Mouse (Mus musculus) adrenal gland, adult 2 months (tissue): ENCODE data around the gene Ppm1a. TPM values are rescaled to one million over a fixed set of nuclear protein-coding genes. Genes with fewer than 3 reads are reported as not detected.

ENCODE experiments used
- DNase-seq: peaks from one replicate; pipeline ENCODE4 v3.0.0; 2021
- long read RNA-seq: library from polyadenylated mRNA; stranded (forward); transcript quantifications from one replicate; pipeline ENCODE4 v2.0.0, GENCODE M21; 2021
- polyA plus RNA-seq: library from polyadenylated mRNA; depleted of rRNA; stranded (reverse); fragments of >200 nt; gene quantifications from 2 replicates; pipeline ENCODE4 v1.2.3, GENCODE M21; 2012; rRNA removed
- total RNA-seq, 2 experiments: library from RNA; stranded (reverse); gene quantifications; 2 replicates each; pipeline ENCODE4 v1.2.3; 2021

Ppm1a gene
- total RNA-seq = 100 to 1,000 TPM; 232 to 265 TPM
- polyA plus RNA-seq = 39.0 and 48.1 TPM in 2 replicates
- long read RNA-seq, full-length matches to known transcripts = 137 of 156 reads
- long read RNA-seq, partial matches to known transcripts = 7 of 156 reads
- long read RNA-seq, other reads (novel, unspliced or antisense) = 12 of 156 reads

GRCm38 (mm10) chr12:72757086-72757485 is at the start of gene Ppm1a:
Gene Ppm1a (plus strand): TSS chr12:72757455.
- peak; percentile 16 for DNase-seq

GRCm38 (mm10) chr12:72709981-72710380 is 47.3 kb upstream of the Ppm1a start:
- DNase-seq = no peak

- no peak for DNase-seq
These were observed 42.4 kb upstream of the Ppm1a start for GRCm38 (mm10) chr12:72714896-72715295.

GRCm38 (mm10) chr12:72715846-72716245 is 41.4 kb upstream of the Ppm1a start:
- DNase-seq = no peak

GRCm38 (mm10) chr12:72719046-72719445 is 38.2 kb upstream of the Ppm1a start:
- DNase-seq = no peak

GRCm38 (mm10) chr12:72719452-72720087 is 37.7 kb upstream of the Ppm1a start:
- no peak for DNase-seq

- DNase-seq = no peak
These were observed 35.5 kb upstream of the Ppm1a start for GRCm38 (mm10) chr12:72721710-72722109.

- peak; percentile 96 for DNase-seq
These were observed 33.3 kb upstream of the Ppm1a start for GRCm38 (mm10) chr12:72723965-72724364.

- DNase-seq = no peak
These were observed 30.2 kb upstream of the Ppm1a start for GRCm38 (mm10) chr12:72727021-72727420.

GRCm38 (mm10) chr12:72727611-72728010 is 29.6 kb upstream of the Ppm1a start:
- DNase-seq = peak; percentile 49

- no peak for DNase-seq
These were observed 23.1 kb upstream of the Ppm1a start for GRCm38 (mm10) chr12:72734112-72734511.

- DNase-seq = peak; percentile 76
These were observed 16.1 kb upstream of the Ppm1a start for GRCm38 (mm10) chr12:72741176-72741575.

- no peak for DNase-seq
These were observed 12.4 kb upstream of the Ppm1a start for GRCm38 (mm10) chr12:72744803-72745360.

- DNase-seq = no peak
These were observed 11.8 kb upstream of the Ppm1a start for GRCm38 (mm10) chr12:72745486-72745885.

- peak; percentile 48 for DNase-seq
These were observed 8.9 kb upstream of the Ppm1a start for GRCm38 (mm10) chr12:72748341-72748740.

- peak; percentile 77 for DNase-seq
These were observed 8.4 kb upstream of the Ppm1a start for GRCm38 (mm10) chr12:72748841-72749240.

- peak; percentile 17 for DNase-seq
These were observed 7.8 kb upstream of the Ppm1a start for GRCm38 (mm10) chr12:72749500-72749899.

GRCm38 (mm10) chr12:72750016-72750415 is 7.2 kb upstream of the Ppm1a start:
- no peak for DNase-seq

GRCm38 (mm10) chr12:72750606-72751005 is 6.6 kb upstream of the Ppm1a start:
- peak; percentile 72 for DNase-seq

- no peak for DNase-seq
These were observed 341 bp downstream of the Ppm1a start for GRCm38 (mm10) chr12:72757596-72757995.

- DNase-seq = no peak
These were observed 2.7 kb downstream of the Ppm1a start for GRCm38 (mm10) chr12:72759956-72760355.

GRCm38 (mm10) chr12:72760376-72761229 is 3.3 kb downstream of the Ppm1a start:
- DNase-seq = peak; percentile 97

GRCm38 (mm10) chr12:72761230-72761648 is 4.0 kb downstream of the Ppm1a start:
- DNase-seq = no peak
